Mouse (Mus musculus): Measurements from ENCODE around the gene Trim10. TPM values are rescaled to one million over a fixed set of nuclear protein-coding genes. Genes with fewer than 3 reads are reported as not detected.

Gene Trim10
- polyA plus RNA-seq, 1 experiment from 2014 or later: 1.2 TPM

- Histone ChIP-seq H3K9me3 (no peaks in the 10 kb centered on the region), H3K4me1 (no peaks in the 10 kb centered on the region), H3K27me3 (no peaks in the 10 kb centered on the region), H3K36me3 (no peaks in the 10 kb centered on the region), H3K4me2 (replicated peaks) (no peak within 1 kb of the TSS), H3K4me3 (no peak within 1 kb of the TSS), H3K27ac (replicated peaks) (no peak within 1 kb of the TSS), H3K9ac (replicated peaks) (no peak within 1 kb of the TSS)
- 72% methylated on average over 6 of the region's 6 CpGs for WGBS
- no peak for ATAC-seq (replicated peaks)
Measured at GRCm38 (mm10) chr17:36897552-36898205, 28.3 kb downstream of the Trim10 start, which contains the start of gene Trim31. Trim31 (plus strand) TSS chr17:36898118.

DNA sequence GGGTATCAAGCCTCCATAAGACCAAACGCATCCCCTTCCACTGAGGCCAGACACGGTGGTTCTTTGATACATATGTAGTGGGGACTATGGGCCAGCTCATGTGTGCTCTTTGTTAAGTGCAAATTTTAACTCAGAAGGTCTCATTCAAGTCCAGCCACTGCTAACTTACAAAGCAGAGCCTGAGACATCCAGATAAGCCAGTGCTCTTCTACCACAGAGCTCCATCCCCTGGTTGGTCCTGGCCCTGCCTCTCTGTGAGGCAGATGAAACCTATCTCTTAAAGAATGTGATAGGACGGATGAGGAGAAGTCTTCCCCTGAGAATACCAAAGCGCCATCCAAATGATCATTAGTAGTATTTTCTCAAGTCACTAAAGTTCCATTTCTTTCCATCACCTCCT, 30.0 kb downstream of the Trim10 start:
- no peaks in the 10 kb centered on the region for H3K27me3 ChIP-seq
- H3K4me1 ChIP-seq: no peaks in the 10 kb centered on the region
- no peak overlapping the region for H3K9ac ChIP-seq (replicated peaks)
- WGBS: 88% methylated on average over 4 of the region's 4 CpGs
- no peak for ATAC-seq (replicated peaks)
- H3K27ac ChIP-seq (replicated peaks): no peak overlapping the region
- H3K4me3 ChIP-seq: no peak overlapping the region
- H3K36me3 ChIP-seq: no peaks in the 10 kb centered on the region
- no peak overlapping the region for H3K4me2 ChIP-seq (replicated peaks)
- H3K9me3 ChIP-seq: no peaks in the 10 kb centered on the region

- Histone ChIP-seq H3K4me1 (no peaks in the 10 kb centered on the region), H3K9me3 (no peaks in the 10 kb centered on the region), H3K27ac (replicated peaks) (no peak overlapping the region), H3K4me2 (replicated peaks) (no peak overlapping the region), H3K9ac (replicated peaks) (no peak overlapping the region), H3K4me3 (no peak overlapping the region), H3K27me3 (no peaks in the 10 kb centered on the region), H3K36me3 (no peaks in the 10 kb centered on the region)
- 83% methylated on average over 5 of the region's 5 CpGs for whole genome bisulfite sequencing
- no peak for ATAC-seq (replicated peaks)
Measured at GRCm38 (mm10) chr17:36900001-36900400, 30.6 kb downstream of the Trim10 start.

GRCm38 (mm10) chr17:36900691-36901090, 31.3 kb downstream of the Trim10 start:
- Histone ChIP-seq H3K4me3 (no peak overlapping the region), H3K4me2 (replicated peaks) (no peak overlapping the region), H3K27me3 (no peaks in the 10 kb centered on the region), H3K4me1 (no peaks in the 10 kb centered on the region), H3K36me3 (no peaks in the 10 kb centered on the region), H3K9me3 (no peaks in the 10 kb centered on the region), H3K9ac (replicated peaks) (no peak overlapping the region), H3K27ac (replicated peaks) (no peak overlapping the region)
- ATAC-seq (replicated peaks): no peak
- 40% methylated on average over 1 of the region's 1 CpGs for WGBS

DNA sequence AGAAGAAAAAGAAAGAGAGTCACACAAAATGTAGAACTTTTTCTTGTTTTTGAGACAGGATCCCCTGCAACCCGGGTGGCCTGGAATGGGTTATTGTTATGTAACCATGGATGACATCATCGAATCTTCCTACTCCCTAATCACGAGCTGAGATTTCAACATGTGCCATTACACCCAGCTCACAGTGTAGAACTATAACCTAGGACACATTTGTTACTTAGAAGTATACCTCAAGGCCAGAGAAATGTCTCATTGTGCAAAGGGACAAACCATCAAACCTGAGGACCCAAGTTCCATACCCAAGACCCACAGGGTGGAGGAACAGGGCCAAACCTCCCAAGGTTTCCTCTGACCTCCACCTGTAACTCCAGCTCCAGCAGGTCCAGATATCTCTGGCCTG, 34.3 kb downstream of the Trim10 start:
- no peak overlapping the region for H3K27ac ChIP-seq (replicated peaks)
- H3K36me3 ChIP-seq: no peaks in the 10 kb centered on the region
- H3K4me2 ChIP-seq (replicated peaks): no peak overlapping the region
- ATAC-seq (replicated peaks): no peak
- WGBS: 71% methylated on average over 3 of the region's 3 CpGs
- no peaks in the 10 kb centered on the region for H3K9me3 ChIP-seq
- H3K9ac ChIP-seq (replicated peaks): no peak overlapping the region
- no peaks in the 10 kb centered on the region for H3K27me3 ChIP-seq
- H3K4me1 ChIP-seq: no peaks in the 10 kb centered on the region
- H3K4me3 ChIP-seq: no peak overlapping the region

- H3K4me1 ChIP-seq: no peaks in the 10 kb centered on the region
- ATAC-seq (replicated peaks): no peak
- no peak overlapping the region for H3K4me3 ChIP-seq
- H3K9me3 ChIP-seq: no peaks in the 10 kb centered on the region
- no peak overlapping the region for H3K27ac ChIP-seq (replicated peaks)
- H3K4me2 ChIP-seq (replicated peaks): no peak overlapping the region
- H3K27me3 ChIP-seq: no peaks in the 10 kb centered on the region
- no peaks in the 10 kb centered on the region for H3K36me3 ChIP-seq
- 50% methylated on average over 1 of the region's 1 CpGs for WGBS
- H3K9ac ChIP-seq (replicated peaks): no peak overlapping the region
Measured at GRCm38 (mm10) chr17:36908235-36908634, 38.9 kb downstream of the Trim10 start.

DNA sequence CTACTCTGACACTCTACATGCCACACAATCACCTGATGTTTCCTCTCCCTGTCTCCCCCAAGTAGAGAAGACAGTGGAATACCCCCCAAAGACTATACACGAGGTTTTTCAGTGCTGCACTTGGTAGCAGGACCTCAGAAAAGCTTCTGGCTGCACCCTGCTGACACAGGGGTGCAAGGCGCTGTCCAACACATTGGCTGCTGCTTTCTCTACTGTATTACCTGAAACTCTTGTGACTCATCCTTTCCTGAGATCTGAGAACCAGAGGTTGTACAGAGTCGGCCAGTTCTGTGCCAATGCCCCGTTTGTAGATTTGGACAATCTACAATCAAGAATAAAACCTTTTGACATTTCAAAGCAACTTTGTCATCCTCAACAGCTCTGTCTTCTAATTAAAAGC, 40.4 kb downstream of the Trim10 start:
- Histone ChIP-seq H3K27ac (replicated peaks) (no peak overlapping the region), H3K9me3 (no peaks in the 10 kb centered on the region), H3K4me1 (no peaks in the 10 kb centered on the region), H3K9ac (replicated peaks) (no peak overlapping the region), H3K27me3 (no peaks in the 10 kb centered on the region), H3K4me3 (no peak overlapping the region), H3K4me2 (replicated peaks) (no peak overlapping the region), H3K36me3 (no peaks in the 10 kb centered on the region)
- ATAC-seq (replicated peaks): no peak
- 67% methylated on average over 4 of the region's 4 CpGs for WGBS

DNA sequence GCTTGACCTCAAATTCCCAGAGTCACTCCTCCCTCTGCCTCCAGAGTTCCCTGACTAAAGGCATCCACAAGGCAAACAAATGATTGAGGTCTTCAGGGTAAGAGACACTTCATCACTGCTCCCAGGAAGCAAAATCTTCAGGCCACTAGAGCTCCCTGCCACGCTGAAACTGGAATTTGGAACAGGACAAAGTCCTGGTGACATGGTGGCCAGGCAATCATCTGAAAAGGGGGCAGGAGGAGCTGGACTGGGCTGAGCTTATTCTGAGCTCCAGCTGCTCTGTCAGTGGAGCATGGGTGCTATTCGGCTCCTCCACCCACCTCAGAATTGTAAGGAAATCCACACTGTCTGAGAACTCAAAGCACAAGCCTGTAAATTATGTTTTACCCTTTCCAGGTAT, 42.7 kb downstream of the Trim10 start:
- H3K4me3 ChIP-seq: no peak overlapping the region
- no peaks in the 10 kb centered on the region for H3K9me3 ChIP-seq
- no peak overlapping the region for H3K27ac ChIP-seq (replicated peaks)
- no peaks in the 10 kb centered on the region for H3K4me1 ChIP-seq
- H3K36me3 ChIP-seq: no peaks in the 10 kb centered on the region
- H3K27me3 ChIP-seq: no peaks in the 10 kb centered on the region
- 69% methylated on average over 2 of the region's 2 CpGs for WGBS
- ATAC-seq (replicated peaks): no peak
- H3K4me2 ChIP-seq (replicated peaks): no peak overlapping the region
- H3K9ac ChIP-seq (replicated peaks): no peak overlapping the region

- H3K9ac ChIP-seq (replicated peaks): no peak overlapping the region
- H3K4me1 ChIP-seq: no peaks in the 10 kb centered on the region
- no peaks in the 10 kb centered on the region for H3K27me3 ChIP-seq
- no peaks in the 10 kb centered on the region for H3K9me3 ChIP-seq
- no peak overlapping the region for H3K4me3 ChIP-seq
- 10% methylated on average over 2 of the region's 2 CpGs for WGBS
- H3K36me3 ChIP-seq: no peaks in the 10 kb centered on the region
- H3K4me2 ChIP-seq (replicated peaks): no peak overlapping the region
- ATAC-seq (replicated peaks): 0 out of 2 replicates have a peak, but pooled peaks have one; percentile 38
- no peak overlapping the region for H3K27ac ChIP-seq (replicated peaks)
Measured at GRCm38 (mm10) chr17:36914108-36914507, 44.7 kb downstream of the Trim10 start.

DNA sequence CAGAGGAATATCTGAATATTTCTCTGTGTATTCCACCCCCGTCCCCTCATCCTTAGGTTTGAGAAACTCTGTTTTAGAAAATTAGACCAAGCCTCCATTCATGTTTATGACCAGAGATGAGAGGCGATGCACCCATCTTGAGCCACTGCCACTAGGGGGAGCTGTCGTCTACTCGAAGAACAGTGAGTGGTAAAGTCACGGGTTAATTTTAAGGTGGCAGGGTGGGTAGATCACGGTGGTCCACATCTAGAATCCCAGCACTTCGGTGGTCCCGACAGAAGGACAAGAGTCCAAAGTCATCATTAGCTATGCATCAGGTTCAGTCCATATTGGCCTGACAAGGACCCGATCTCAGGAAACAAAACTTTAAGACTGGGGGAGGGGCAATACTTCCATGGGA, 45.7 kb downstream of the Trim10 start:
- no peaks in the 10 kb centered on the region for H3K27me3 ChIP-seq
- no peak for ATAC-seq (replicated peaks)

GRCm38 (mm10) chr17:36920239-36920638, 50.9 kb downstream of the Trim10 start:
- Histone ChIP-seq H3K4me1 (no peaks in the 10 kb centered on the region), H3K36me3 (no peaks in the 10 kb centered on the region), H3K27me3 (no peaks in the 10 kb centered on the region), H3K4me2 (replicated peaks) (no peak overlapping the region), H3K9ac (replicated peaks) (no peak overlapping the region), H3K9me3 (no peaks in the 10 kb centered on the region), H3K27ac (replicated peaks) (no peak overlapping the region), H3K4me3 (no peak overlapping the region)
- no peak for ATAC-seq (replicated peaks)
- WGBS: 63% methylated on average over 15 of the region's 15 CpGs

More for the DNA sequence above, 45.7 kb downstream of the Trim10 start:
- 15% methylated on average over 9 of the region's 9 CpGs for WGBS
- no peaks in the 10 kb centered on the region for H3K4me1 ChIP-seq
- H3K27ac ChIP-seq (replicated peaks): no peak overlapping the region
- no peak overlapping the region for H3K9ac ChIP-seq (replicated peaks)
- H3K4me3 ChIP-seq: no peak overlapping the region
- H3K36me3 ChIP-seq: no peaks in the 10 kb centered on the region
- no peak overlapping the region for H3K4me2 ChIP-seq (replicated peaks)
- H3K9me3 ChIP-seq: no peaks in the 10 kb centered on the region

DNA sequence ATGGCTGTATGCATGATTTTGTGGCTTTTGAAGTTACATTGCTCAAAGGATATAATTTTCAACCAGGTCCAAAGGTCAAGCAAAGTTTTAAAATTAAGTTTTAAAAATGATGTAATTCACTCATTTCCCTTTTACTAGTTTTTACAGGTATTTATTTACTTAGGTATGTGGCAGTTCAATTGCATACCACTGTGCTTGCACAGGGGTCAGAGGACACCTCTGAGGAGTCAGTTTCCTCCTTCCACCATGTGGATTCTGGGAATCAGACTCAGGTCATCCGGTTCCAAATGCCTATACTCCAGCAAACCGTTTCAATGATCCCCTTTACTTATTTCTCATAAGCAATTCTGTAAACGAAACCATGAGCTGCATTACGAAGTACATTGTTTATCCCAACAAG, 53.3 kb downstream of the Trim10 start:
- H3K4me1 ChIP-seq: no peaks in the 10 kb centered on the region
- H3K27ac ChIP-seq (replicated peaks): no peak overlapping the region
- no peak overlapping the region for H3K4me2 ChIP-seq (replicated peaks)
- no peaks in the 10 kb centered on the region for H3K9me3 ChIP-seq
- H3K4me3 ChIP-seq: no peak overlapping the region
- WGBS: 86% methylated on average over 4 of the region's 4 CpGs
- ATAC-seq (replicated peaks): no peak
- H3K36me3 ChIP-seq: no peaks in the 10 kb centered on the region
- no peak overlapping the region for H3K9ac ChIP-seq (replicated peaks)
- no peaks in the 10 kb centered on the region for H3K27me3 ChIP-seq

- no peak for ATAC-seq (replicated peaks)
- H3K36me3 ChIP-seq: no peaks in the 10 kb centered on the region
- no peaks in the 10 kb centered on the region for H3K4me1 ChIP-seq
- no peak overlapping the region for H3K4me2 ChIP-seq (replicated peaks)
- WGBS: 69% methylated on average over 4 of the region's 4 CpGs
- no peaks in the 10 kb centered on the region for H3K9me3 ChIP-seq
- no peak overlapping the region for H3K4me3 ChIP-seq
- no peak overlapping the region for H3K9ac ChIP-seq (replicated peaks)
- no peak overlapping the region for H3K27ac ChIP-seq (replicated peaks)
- no peaks in the 10 kb centered on the region for H3K27me3 ChIP-seq
Measured at GRCm38 (mm10) chr17:36923491-36923890, 54.1 kb downstream of the Trim10 start.
